Mouse (Mus musculus) heart, adult 8-10 months (tissue): ENCODE measurements around the gene Peg10. TPM values are rescaled to one million over a fixed set of nuclear protein-coding genes. Genes with fewer than 3 reads are reported as not detected.

ENCODE experiments used
- DNase-seq: peaks from one replicate; pipeline ENCODE4 v3.0.0; 2022; ENCODE audit warnings: low spot score
- total RNA-seq, 4 experiments: library from RNA; stranded (reverse); gene quantifications; 2 replicates each; pipeline ENCODE4 v1.2.4; 2022

The Peg10 gene
- 1 to 10 TPM in 2 of 4 experiments, under 1 TPM in 2; 0.83 to 1.2 (median 1.0) TPM for total RNA-seq

GRCm38 (mm10) chr6:4746696-4747439 lies at the start of gene Peg10, which contains the start of gene Sgce:
Gene Peg10, plus strand, starts transcription at chr6:4747306.
Gene Sgce, minus strand, starts transcription at chr6:4747207.
- peak; percentile 44 for DNase-seq

- no peak for DNase-seq
These were observed 45.5 kb upstream of the Peg10 start for GRCm38 (mm10) chr6:4701641-4702040.

- no peak for DNase-seq
These were observed 43.2 kb upstream of the Peg10 start for GRCm38 (mm10) chr6:4703908-4704307.

DNA sequence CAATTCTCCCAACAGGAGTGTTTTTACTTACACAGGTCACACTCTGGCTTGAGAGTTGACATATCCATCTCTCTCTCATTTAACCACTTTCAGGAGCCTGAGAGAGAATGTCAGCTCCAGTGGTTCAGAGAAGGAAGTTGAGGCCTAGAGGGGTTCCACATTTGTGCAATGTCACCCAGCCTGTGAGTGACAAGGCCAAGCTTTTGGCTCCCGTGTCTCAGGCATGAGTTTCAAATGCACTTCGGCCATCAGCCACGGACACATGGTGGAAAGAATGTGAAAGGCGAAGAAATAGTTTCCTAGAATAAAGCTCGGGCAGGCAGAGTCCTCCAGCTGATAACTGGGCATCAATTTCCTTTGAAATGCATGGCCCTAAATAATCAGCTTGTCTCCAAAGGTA lies 40.7 kb upstream of the Peg10 start:
- DNase-seq, result no peak

DNA sequence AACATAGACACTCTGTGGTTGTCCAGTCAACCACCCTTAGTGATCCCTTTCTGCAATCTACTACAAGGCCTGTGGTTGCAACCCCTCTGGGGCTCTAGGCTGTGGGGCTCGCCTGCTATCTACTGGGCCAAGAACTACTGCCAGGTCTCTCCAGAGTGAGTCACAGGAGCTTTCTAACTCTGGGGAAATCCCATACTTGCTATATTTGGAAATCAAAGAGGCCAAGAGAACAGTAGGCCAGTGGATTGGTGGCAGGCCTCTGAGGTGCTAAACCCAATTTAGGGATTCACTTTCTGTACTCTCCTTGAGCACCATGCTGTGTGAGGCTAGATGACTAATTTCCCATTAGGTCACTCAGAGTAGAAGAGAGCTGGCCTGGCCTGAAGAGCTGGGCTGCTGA lies 38.1 kb upstream of the Peg10 start:
- peak; percentile 26 for DNase-seq

- DNase-seq, result no peak
These were observed 30.9 kb upstream of the Peg10 start for GRCm38 (mm10) chr6:4716171-4716570.

GRCm38 (mm10) chr6:4717344-4717743 lies 29.8 kb upstream of the Peg10 start:
- DNase-seq, result no peak

DNA sequence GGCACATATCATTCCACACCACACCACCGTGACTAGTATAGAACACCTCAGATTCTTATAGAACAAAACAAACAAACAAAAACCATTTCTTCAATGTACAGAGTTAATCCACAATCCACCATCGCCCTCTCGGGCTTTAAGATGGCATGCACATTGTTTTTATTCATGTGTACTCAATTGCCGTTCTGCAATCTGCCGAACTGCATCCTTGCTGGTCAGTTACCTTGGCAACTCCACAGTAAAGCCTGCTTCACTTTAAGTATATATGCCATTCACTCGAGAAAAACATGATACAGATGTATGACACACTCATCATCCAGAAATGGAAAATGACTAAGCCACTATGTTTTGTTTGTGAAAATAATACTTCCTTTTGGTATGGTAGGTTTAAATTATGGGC lies 25.0 kb upstream of the Peg10 start:
- DNase-seq, result no peak

DNA sequence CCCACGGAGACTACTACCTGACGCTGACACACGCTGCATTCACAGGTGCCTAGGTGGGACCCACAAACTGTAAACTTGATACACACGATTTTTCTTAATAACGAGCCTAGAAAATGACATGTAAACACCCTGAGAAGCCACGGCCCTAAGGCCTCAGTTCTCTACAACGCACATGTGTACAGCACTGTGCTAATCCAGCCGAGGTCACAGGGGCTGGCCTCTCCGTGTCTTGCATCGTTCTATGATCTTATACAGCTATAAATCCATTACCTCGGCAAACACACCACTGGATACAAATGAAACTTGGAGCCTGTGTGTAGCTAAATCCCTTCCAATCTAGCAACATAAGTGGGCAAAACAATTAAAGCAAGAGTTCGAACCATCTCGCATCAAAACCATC lies 24.4 kb upstream of the Peg10 start:
- DNase-seq, result no peak

DNA sequence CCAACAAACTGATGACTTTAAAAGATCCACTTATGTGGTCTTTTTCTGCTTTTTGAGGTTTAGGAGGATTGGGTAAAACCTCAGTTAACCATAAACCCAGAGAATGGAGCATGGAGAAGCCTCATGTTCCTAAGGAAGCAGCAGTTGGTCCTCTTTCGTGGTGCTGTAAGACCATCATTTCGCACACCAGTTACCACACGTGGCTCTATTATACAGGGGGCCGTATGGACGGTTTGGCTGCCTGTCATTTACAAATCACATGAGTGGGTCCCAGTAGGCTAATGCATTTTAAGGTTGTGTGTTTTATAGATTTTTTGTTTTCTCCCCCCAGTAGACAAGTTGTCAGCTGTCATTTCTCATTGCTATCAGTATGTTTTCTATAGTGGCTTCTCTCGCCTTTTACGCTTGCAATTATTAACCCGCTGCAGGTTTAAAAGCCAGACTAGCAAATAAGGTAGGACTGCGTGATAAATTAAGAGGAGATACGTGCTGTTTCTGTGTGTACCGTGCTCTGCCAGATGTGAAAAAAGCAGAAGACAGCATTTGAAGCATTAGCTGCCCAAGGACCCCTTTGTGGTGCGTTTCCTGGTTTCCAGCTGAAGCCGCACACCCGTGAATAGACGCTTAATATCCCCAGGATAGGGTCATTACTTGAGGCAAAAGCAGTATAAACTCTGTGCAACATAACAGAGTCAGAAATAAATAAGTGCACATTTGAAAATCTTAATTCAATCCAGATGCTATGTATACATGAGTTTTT lies 22.9 kb upstream of the Peg10 start:
- no peak for DNase-seq

- no peak for DNase-seq
These were observed 18.8 kb upstream of the Peg10 start for GRCm38 (mm10) chr6:4728305-4728704.

GRCm38 (mm10) chr6:4731675-4732074 lies 15.4 kb upstream of the Peg10 start:
- DNase-seq, result no peak

GRCm38 (mm10) chr6:4733208-4733607 lies 13.9 kb upstream of the Peg10 start:
- DNase-seq, result no peak

DNA sequence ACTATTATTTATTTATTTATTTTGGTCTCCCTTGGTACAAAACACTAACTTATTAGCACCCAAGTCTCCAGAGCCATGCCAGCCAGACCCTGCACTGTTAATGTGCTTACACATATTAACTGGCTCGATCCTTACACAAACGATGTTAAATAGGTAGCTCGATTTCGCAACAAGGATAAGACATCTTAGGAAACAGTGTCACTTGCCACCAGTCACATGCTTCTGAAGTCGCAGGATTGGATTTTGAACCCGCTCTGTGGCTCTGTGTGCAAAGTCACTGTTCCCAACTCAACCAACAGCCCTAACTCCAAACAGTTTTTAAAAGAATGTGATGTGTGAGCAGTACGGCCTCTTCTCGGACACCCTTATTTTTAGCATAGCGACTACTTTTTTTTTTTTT lies 10.7 kb upstream of the Peg10 start:
- DNase-seq, result no peak

GRCm38 (mm10) chr6:4738034-4738629 lies 9.0 kb upstream of the Peg10 start:
- no peak for DNase-seq

GRCm38 (mm10) chr6:4738717-4739116 lies 8.4 kb upstream of the Peg10 start:
- no peak for DNase-seq

DNA sequence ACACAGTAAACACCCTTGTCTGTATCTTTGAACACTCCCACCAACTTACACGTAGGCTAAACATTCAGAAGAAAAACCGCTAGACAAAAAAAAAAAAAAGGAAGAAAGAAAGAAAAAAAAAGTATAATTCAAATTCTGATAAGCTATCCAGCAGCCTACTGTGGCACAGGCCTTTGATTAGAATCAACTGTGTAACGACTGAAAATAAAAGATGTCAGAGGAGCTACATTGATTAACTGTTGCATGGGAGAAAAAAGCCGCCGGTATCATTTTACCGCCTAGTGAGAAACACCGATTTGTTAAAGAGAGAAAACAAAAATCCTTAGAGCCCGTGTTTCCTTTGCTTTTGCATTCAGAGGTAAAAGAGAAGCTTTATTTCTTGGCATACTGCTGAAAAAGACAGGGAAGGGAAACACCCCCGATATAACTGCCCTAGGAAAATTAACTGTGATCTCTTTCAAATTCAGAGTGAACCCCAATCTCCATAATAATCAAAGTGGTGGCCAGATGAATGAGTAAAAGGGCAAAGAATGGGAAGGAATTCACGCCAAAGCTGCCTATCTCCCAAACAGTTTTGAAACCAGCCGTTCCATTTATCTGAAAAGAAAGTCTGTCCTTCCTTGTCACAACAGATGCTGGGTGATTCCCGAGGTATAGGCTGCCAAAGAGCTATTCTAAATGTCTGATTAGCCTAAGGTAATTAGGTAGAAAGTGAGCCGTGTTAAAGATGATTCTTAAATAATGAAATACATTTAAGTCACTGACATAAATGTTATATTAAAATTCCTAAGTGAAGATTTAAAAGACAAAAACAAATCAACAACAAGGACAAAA lies 7.4 kb upstream of the Peg10 start:
- DNase-seq, result no peak

- DNase-seq, result peak; percentile 27
These were observed 6.6 kb upstream of the Peg10 start for GRCm38 (mm10) chr6:4740511-4740910.

DNA sequence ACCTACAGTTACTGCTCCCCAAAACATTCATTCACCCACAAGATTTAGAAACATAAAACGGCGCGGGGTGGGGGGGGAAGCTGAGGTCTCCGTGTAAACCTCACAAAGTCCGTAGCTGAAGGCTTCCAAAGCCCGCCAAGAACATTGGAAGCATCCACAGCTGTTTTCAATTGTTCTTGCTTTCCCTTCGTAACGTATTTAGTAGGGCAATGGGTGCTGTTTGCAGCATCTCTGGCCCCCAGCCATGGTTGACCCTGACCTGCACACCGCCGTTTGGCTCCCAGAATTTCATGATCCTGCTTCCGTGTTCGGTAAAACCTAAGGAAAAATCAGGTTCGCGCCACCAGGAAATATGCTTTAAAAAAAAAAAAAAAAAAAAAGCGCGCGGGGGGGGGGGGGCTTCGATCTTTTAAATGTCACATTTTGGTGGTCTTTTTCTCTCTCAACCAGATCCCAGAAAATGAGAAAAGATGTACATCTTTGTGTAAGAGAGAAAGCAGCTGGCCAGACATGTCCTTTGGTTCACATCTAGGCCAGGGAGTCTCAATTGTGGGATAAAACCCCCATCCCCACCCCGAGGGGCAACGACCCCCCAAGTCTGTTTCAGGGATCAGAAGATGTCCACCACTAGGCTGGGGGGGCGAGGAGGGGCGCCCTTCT lies 940 bp upstream of the Peg10 start:
- no peak for DNase-seq

- peak; percentile 25 for DNase-seq
These were observed 785 bp downstream of the Peg10 start for GRCm38 (mm10) chr6:4747677-4748505.
